Mouse (Mus musculus): ENCODE measurements around the gene Msn. TPM values are rescaled to one million over a fixed set of nuclear protein-coding genes. Genes with fewer than 3 reads are reported as not detected.

Gene Msn
- 32.6 and 34.3 TPM in 2 replicates for polyA plus RNA-seq (2015; fragmentation: Nextera tagmentation; extraction: Ambion mirVana)

DNA sequence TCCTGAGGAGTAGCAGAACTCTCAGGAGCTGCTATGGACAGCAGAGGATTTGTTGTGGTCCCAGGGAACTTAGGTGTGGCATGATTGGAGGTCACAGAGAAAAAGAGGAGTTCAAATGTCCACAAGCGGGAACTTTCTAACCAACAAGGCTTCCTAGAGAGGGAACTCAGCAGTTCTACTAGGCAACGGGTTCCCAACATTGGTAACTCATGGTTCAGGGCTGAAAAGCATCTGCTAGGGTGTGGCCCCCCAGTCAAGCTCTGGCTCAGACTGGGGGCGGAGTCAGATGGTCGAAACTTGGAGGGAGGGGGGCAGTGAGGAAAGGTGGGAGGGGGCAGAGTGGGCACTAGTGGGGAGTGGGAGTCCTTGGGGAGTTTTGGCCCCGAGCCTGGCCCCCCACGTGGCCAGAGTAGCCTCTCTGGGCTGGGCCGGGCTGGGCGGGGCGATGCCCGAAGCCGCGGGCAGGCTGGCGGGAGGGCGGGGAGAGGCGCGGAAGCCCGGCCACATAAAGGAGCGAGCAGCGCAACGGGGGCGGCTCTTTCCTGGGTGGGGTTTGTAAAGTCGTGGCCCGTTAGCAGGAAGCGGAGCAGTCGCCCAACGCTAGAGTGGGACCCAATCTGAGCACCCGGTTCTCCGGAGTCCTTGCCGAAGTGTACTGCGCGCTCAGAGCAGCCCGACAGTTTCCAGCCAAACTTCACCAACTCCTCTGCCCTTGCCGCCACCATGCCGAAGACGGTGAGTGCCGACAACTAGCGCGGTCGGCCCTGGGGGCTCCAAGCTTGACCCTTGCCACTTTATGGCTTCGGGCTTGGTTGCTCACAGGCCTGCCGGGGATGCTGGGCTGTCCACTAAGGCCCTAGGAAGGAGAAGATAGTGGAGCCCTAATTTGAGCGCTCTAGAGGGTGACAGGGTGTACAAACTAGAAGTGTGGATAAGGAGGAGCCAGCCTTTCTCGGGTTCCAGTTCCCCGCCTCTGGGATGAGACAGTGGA is at the start of gene Msn:
TSS of gene Msn (plus strand) at position 534 of the 991 bp plus-strand sequence.

Other genes with a start within 250 kb of the Msn start
- 68.8 and 82.2 TPM in 2 replicates for gene Las1l, start 139.1 kb upstream of the Msn start, polyA plus RNA-seq (2015; fragmentation: Nextera tagmentation; extraction: Ambion mirVana)
- gene Vsig4, start 197.4 kb downstream of the Msn start, polyA plus RNA-seq (2015; fragmentation: Nextera tagmentation; extraction: Ambion mirVana): not detected in 2 replicates